Mouse (Mus musculus) frontal cortex, adult (tissue): Measurements from ENCODE around the gene Armc2.

Experiments used
- ATAC-seq: cut with Nextera tagmentation; 2 replicates; pipeline ENCODE4 v1.9.2; 2017; ENCODE audit warnings: mild to moderate bottlenecking, moderate library complexity, mixed read lengths; ENCODE audit not compliant: low TSS enrichment

The Armc2 gene

DNA sequence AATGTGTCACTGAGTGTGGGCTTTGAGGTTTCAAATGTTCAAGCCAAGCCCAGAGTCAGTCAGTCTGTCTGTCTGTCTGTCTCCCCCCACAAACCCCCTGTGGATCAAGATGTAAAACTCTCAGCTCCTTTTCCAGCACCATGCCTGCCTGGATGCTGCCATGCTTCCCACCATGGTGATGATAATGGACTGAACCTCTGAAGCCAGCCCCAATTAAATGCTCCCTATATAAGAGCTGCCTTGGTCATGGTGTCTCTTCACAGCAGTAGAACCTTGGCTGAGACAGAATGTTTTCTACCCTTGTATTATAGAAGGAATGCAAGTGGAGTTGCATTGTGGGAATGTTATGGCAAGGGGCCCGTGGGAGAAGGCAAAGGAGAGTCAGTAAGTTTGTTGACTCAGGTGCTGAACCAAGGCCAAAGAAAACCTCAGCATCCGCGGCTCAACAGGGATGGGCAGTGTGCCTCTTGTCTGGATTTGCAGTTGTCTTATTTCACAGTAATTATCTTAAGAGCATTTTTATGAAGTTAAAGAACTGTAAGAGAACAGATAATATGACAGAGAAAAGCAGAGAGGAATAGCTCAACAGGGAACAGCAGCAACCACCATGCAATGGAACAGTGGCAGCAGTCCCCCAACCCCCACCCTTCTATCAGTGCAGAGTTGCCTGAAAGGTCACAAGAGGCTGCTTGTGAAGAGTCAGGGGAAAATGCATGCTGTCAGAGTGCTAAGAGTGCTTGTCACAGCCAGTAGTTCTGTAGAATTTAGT, 152.0 kb downstream of the Armc2 start:
- 0 out of 2 replicates have a peak, but pooled peaks have one; percentile 16 for ATAC-seq
